Mouse (Mus musculus) stomach, embryonic 16.5 days (tissue): ENCODE measurements at regions not wholly inside any gene's neighbourhood (a gene's known extent, or its start where the extent isn't known, plus 50 kb on each side); places are given as distances from the start of the nearest gene placed in this dataset.

ENCODE experiments used
- ATAC-seq: fragments of 200-750 bp; cut with Nextera tagmentation; 2 replicates; pipeline ENCODE4 v1.8.0; 2017; ENCODE audit warnings: moderate number of reproducible peaks, moderate TSS enrichment; ENCODE audit not compliant: insufficient read depth, low FRiP score
- H3K27ac ChIP-seq: fragments of 300-500 bp; sonication (generic); 2 replicates; pipeline ENCODE4 v1.5.1; 2014; ENCODE audit warnings: low read length
- H3K27me3 ChIP-seq: fragments of 300-500 bp; sonication (generic); 2 replicates; pipeline ENCODE4 v1.6.1; 2014; ENCODE audit warnings: low read length, control low read depth, mixed read lengths; ENCODE audit not compliant: control insufficient read depth, insufficient read depth
- H3K36me3 ChIP-seq: fragments of 300-500 bp; sonication (generic); 2 replicates; pipeline ENCODE4 v1.6.1; 2014; ENCODE audit warnings: low read length; ENCODE audit not compliant: control insufficient read depth, insufficient read depth
- H3K4me1 ChIP-seq: fragments of 300-500 bp; sonication (generic); 2 replicates; pipeline ENCODE4 v1.6.1; 2014; ENCODE audit warnings: low read length, control low read depth, mixed read lengths; ENCODE audit not compliant: control insufficient read depth, insufficient read depth
- H3K4me2 ChIP-seq: fragments of 300-500 bp; sonication (generic); 2 replicates; pipeline ENCODE4 v1.6.1; 2014; ENCODE audit warnings: low read depth, low read length, mixed read lengths
- H3K4me3 ChIP-seq: fragments of 300-500 bp; sonication (generic); replicated peaks from 2 replicates; pipeline ENCODE4 v1.5.1; 2014; ENCODE audit warnings: mild to moderate bottlenecking, low read length
- H3K9ac ChIP-seq: fragments of 300-500 bp; sonication (generic); 2 replicates; pipeline ENCODE4 v1.6.1; 2014; ENCODE audit warnings: low read length
- H3K9me3 ChIP-seq: fragments of 300-500 bp; sonication (generic); replicated peaks from 2 replicates; pipeline ENCODE4 v1.6.1; 2016; ENCODE audit warnings: low read length, control low read depth; ENCODE audit not compliant: control insufficient read depth
- WGBS: fragments of 180-500 bp; shearing (Covaris S2); extraction: QIAGEN DNeasy Blood & Tissue Kit; methylation state at CpG from one replicate; pipeline ENCODE4 v1.1.7; 2014; 5-methylcytosine and 5-hydroxymethylcytosine counted together

GRCm38 (mm10) chr17:93609261-93609660 lies 410.4 kb downstream of the Adcyap1 start:
- Histone ChIP-seq H3K9me3 (no peaks in the 10 kb centered on the region), H3K4me2 (no peak overlapping the region), H3K27me3 (no peaks in the 10 kb centered on the region), H3K4me1 (no peaks in the 10 kb centered on the region), H3K4me3 (no peak overlapping the region), H3K36me3 (no peaks in the 10 kb centered on the region), H3K9ac (no peak overlapping the region), H3K27ac (no peak overlapping the region)
- 66% methylated on average over 1 of the region's 1 CpGs for WGBS
- no peak for ATAC-seq

GRCm38 (mm10) chr17:93609942-93610596 lies 411.3 kb downstream of the Adcyap1 start:
- Histone ChIP-seq H3K4me1 (no peaks in the 10 kb centered on the region), H3K9ac (no peak overlapping the region), H3K27me3 (no peaks in the 10 kb centered on the region), H3K27ac (no peak overlapping the region), H3K36me3 (no peaks in the 10 kb centered on the region), H3K4me2 (no peak overlapping the region), H3K9me3 (no peaks in the 10 kb centered on the region), H3K4me3 (no peak overlapping the region)
- ATAC-seq: no peak
- 55% methylated on average over 1 of the region's 1 CpGs for WGBS
